Mouse (Mus musculus) layer of hippocampus, adult 9-10 months (tissue): ENCODE measurements around the gene 1810010D01Rik.

Experiments used
- DNase-seq: peaks from one replicate; pipeline ENCODE4 v3.0.0; 2022; ENCODE audit warnings: low spot score

The 1810010D01Rik gene

GRCm38 (mm10) chr7:145211680-145212659 is 4.1 kb upstream of the 1810010D01Rik start:
- no peak for DNase-seq

- DNase-seq, result no peak
These were observed 2.7 kb upstream of the 1810010D01Rik start for GRCm38 (mm10) chr7:145210477-145211070.

- no peak for DNase-seq
These were observed 1.1 kb downstream of the 1810010D01Rik start for GRCm38 (mm10) chr7:145206801-145207200.

- no peak for DNase-seq
These were observed 1.8 kb downstream of the 1810010D01Rik start for GRCm38 (mm10) chr7:145206056-145206610.

- no peak for DNase-seq
These were observed 2.5 kb downstream of the 1810010D01Rik start for GRCm38 (mm10) chr7:145205363-145205902.

DNA sequence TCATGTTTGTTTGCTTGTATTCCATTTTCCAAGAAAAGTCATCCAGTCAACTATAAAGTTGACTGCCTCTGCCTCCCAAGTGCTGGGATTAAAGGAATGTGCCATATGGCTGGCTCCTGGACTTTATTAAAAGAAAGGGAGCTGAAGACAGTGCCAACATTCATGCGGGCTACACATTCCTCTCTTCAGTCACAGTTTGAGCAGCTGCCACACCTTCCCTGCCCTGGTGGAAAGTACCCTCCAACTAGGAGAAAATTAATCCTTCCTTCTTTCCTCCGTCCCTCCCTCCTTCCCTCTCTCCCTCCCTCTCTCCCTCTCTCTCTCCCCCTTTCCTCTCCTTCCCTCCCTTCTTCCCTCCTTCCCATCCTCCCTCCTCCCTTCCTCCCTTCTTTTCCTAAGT is 8.2 kb downstream of the 1810010D01Rik start:
- DNase-seq, result no peak

- no peak for DNase-seq
These were observed 9.7 kb downstream of the 1810010D01Rik start for GRCm38 (mm10) chr7:145198223-145198714.

- DNase-seq, result no peak
These were observed 10.2 kb downstream of the 1810010D01Rik start for GRCm38 (mm10) chr7:145197711-145198110.

- peak; percentile 75 for DNase-seq
These were observed 10.9 kb downstream of the 1810010D01Rik start for GRCm38 (mm10) chr7:145197042-145197441.

DNA sequence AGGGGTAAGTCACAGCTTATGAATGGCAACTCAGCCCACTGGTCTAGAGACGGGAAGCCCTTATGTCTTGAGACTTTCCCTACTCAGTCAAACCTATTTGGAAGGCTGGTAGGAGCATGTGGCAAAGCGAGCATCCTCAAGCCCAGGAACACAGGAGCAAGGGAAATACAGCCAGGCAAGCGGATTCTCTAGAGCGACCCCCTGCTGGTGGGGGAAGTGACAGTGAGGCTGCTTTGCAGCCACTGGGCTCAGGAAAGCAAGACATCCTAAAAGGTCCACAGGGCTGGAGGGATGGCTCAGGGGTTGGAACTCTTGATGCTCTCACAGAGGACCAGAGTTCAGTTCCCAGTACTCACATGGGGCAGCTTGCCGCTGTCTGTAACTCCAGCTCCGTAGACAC is 11.6 kb downstream of the 1810010D01Rik start:
- DNase-seq, result no peak

DNA sequence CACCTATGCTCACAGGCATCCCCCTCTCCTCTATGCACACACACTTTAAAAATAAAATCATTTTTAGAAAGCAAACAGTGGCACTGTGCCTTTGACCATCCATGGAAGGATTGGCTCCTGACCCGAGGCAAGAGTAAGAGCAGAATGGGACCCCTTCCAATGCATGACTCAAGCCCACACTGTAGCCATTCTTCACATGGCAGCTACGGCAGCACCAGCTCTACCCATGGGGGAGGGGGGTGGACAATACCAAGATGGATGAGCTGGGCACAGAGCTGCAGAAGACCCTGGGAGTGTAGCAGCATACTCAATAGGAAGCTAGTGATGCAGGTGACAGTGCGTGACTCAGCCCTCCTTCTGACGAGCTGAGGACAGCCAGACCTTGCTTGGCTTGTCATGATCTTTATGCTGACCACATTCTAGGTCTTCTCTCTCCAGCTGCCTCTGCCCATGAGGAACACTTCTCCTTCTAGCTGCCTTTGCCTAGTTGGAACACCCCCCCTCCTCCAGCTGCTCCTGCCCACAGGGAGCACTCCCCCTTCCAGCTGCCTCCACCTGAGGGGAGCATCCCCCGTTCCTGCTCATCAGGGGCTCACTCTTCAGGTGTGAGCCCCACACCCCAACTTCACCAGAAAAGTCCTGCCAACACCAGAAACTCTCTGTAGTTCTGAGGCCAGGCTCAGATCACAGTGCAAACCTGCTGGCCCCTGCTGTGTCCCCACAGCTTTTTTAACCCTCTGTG is 12.6 kb downstream of the 1810010D01Rik start:
- no peak for DNase-seq

- peak; percentile 31 for DNase-seq
These were observed 13.3 kb downstream of the 1810010D01Rik start for GRCm38 (mm10) chr7:145194455-145195161.

GRCm38 (mm10) chr7:145192836-145193235 is 15.1 kb downstream of the 1810010D01Rik start:
- DNase-seq, result no peak

GRCm38 (mm10) chr7:145190520-145190919 is 17.4 kb downstream of the 1810010D01Rik start:
- DNase-seq, result no peak

DNA sequence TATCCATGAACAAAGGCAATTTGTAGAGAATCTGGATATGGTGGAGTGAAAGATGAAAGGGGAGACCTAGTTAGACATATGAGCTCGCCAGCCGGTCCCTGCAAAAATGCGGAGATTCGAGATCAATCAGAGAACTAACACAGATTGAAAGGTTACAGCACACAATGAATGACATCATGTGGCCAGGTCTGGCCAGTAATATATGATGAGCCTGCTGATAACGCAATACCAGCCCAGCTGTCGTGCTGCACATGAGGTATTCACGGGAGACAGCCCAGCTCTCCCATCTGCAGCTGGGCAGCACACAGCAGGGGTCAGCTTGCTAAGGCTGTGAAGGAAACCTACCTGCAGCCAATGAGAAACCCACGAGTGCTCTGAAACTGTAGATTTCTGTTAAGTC is 18.6 kb downstream of the 1810010D01Rik start:
- DNase-seq, result no peak

- DNase-seq, result no peak
These were observed 20.1 kb downstream of the 1810010D01Rik start for GRCm38 (mm10) chr7:145187802-145188201.

DNA sequence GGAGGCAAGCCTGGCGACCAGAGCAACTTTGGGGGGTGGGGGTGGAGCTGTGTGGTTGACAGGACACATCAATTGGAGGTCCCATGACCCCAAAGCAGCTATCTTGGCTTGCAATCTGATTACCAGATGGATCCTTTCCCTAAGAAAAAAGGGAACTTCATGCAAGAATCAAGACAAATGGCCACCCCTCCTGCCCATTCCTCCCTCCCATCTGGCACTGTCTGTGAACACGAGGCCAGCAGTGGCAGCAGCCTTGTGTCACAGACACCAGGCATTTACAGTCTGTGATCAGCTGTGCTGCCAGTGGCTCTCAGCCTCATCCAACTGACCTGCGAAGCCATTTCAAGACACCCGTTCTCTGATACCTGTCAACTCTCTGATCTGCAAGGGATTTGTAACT is 25.5 kb downstream of the 1810010D01Rik start:
- DNase-seq, result no peak

DNA sequence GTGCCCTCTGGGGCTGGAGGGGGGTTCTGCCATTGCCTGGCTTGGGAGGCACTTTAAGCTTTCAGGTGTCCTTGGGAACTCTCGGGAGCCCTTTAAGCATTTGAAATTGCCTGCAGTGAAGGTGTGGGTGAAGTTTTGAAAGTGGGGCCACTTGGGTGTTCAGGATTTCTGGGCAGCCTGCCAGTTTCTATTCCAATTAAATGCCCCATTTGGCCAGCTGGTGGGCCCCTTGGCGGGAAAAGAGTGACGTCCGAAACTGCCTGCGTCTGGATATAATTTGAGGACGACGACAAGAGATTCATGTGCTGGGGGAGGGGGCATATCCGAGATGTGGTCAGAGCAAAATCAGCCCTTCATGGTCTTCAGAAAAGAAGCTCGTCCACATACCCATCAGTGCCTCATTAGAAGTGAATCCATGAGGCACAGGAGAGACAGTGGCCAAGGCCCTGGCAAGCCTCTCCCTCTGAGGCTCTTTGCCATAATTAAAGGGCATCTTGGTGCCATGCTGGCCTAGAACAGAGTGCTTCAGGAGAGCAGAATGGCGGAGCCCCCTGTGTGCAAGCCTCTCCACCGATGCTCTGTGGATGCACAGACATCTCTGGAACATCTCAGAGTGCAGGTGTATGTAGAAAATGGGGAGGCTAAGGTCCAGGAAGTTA is 26.4 kb downstream of the 1810010D01Rik start:
- DNase-seq, result no peak

DNA sequence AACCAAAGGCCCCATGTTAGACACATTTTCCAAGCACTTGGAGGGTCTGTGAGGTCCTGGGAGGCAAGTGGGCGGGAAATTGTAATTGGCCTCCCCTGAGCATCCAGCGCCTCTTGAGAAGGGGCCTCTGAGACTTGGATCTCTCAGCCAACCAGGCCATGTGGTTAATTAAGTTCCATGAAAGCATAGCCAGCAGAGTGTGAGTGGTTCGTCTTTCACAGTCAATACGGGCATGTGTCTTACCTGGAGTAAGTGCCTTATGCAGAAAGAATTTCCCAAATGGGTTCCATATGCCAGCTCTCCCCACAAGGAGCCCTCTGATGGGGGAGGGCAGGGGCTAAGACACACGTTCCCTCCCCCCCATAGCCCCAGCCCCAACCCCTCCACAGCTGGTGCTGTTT is 28.2 kb downstream of the 1810010D01Rik start:
- DNase-seq, result no peak

DNA sequence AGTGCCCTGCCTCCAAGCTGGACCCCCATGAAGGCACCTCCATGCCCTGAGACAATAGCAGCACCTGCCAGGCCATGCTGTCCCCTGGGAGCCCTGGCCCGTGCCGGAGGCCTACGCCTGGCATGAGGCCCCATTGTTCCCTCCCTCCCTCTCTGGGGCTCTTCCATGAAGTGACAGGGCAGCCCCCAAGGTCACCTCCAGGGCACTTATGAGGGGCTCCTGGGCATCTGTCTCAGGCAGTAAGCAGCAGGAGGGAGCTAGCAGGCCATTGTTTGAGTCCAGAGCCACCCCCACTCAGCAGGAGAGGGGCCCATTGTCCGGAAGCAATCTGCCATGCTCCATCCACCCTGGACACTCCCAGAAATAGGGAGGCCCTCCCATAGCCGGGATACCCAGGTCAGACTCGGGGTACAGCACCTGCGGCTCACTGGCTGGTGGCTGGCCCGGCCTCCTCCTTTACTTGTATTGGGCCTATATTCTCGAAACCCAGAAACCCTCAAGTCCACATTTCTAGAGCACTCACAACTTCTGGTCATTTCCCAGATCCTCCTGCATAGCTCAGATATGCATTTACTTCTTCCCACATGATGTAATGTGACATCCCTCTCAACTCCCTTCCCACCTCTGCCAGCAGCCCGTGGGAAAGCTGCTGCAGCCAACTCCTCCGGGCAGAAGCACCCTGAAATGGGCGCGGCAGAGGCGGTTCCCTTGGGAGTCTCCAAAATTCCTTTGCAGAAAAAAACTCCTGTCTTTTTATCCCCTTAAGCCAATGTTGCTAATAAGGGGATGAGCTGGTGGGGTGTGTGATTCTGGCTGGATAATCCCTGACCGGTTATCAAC is 30.9 kb downstream of the 1810010D01Rik start:
- DNase-seq, result no peak
